Mouse (Mus musculus): Measurements from ENCODE around the gene Ficd.

Ficd gene

DNA sequence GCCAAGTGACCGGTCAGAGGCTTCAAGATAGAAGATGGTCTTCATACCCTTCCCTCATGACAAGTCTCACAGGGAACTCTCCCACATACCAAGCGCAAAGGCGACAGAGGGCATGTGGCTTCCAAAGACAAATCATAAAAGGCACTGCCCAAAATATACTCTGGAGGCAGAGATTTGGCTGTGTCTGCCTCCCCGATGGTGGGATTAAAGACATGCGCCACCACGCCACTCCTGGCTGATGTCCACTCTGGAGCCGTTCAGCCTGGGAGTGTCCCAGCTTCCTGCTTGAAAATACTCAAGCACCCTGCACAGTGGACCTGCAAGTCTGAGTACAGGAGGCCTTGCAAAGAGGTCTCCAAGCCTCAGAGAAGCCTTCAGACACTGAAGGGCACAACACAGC is 4.4 kb upstream of the Ficd start:
- no peak for DNase-seq

DNA sequence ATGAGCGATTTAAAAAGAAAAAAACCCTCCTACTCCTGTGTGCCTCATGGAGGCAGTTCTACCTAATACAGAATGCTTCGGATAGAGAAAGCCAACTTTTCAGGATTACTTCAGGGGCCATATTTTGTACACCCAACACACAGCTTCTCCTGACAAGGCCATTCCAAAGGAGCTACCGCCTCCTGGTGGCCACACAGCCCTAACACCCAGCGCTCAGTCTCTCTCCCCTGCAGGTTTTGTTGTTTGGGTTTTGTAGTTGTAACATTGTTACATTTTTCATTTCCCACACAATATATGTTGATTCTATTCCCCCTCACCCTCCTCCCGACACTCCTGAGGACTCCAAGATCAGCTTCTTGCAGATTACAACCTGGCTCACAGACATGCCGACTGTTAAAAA is 3.4 kb upstream of the Ficd start:
- DNase-seq, result peak; percentile 84

DNA sequence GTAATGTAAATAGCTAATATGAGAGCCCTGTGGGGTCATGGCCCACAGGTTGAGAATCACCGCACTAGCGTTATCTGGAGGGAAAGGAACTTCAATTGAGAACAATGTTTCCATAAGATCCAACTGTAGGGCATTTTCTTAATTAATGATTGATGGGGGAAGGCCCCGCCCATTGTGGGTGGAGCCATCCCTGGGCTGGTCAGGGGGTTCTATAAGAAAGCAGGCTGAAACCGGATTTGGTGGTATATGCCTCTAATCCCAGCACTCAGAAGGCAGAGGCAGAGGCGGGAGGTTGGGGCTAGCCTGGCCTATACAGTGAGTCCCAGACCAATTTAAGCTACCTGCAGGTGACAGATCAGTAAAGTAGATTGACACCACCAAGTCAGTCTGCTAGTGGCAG is 1.2 kb upstream of the Ficd start:
- peak; percentile 31 for DNase-seq

DNA sequence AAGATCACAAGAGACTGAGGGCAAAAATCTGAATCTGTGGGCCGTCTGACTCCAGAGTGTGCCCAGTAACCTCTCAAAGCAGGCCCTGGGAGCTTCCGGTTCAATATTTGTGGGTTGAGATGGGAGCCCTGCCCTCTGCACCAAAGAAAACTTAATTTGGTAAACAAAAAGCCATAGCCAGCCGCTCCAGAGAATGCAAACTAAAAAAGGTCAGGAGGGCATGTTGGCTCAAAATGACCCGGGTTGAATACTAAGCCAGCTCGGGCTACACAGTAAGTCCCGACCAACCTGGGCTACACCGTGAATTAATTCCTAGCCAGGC is 619 bp upstream of the Ficd start:
- no peak for DNase-seq

DNA sequence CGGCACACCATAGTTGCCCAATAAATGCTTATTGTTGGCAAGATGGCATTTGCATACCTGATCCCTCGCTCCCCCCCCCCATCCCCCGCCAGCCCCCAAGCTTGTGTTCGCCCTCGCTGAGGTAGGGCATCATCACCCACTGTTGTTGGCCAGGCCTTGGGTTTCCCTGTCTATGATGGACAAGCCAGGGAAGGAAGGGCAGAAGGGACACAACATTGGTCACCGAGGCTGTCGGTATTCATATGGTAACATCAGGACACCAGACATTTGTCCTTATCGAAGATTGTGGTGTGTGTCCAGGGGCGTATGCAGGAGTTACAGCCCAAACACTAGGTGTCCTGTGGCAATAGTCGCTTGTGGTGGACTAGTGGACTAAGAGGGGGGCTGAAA is 505 bp downstream of the Ficd start:
- DNase-seq, result no peak

- DNase-seq, result peak; percentile 47
Measured at GRCm38 (mm10) chr5:113736522-113737164, 1.0 kb downstream of the Ficd start.

DNA sequence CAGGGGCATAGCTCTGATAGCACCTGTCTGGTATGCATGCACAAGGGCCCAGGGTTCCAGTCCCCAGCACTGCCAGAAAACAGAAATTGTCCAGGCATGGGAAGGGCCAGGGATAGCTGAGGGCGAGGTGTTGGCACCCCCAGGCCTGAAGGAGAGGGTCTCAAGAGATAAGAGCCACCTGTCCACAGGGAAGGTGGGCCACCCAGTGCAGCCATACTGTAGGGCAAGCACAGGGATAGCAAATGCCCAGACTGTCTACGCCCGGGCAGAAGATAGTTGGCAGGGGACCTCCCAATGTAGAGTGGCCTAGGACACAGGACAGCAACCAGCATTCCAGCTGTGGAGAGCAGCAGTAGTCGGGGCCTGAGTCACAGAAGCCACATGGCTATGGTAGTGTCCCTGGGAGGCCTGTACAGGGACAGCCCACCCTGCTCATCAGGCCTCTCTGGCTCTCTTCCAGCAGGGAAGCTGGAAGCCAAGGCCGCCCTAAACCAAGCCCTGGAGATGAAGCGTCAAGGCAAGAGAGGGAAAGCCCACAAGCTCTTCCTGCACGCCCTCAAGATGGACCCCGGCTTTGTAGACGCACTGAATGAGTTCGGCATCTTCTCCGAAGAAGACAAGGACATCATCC is 2.1 kb downstream of the Ficd start:
- DNase-seq, result no peak

DNA sequence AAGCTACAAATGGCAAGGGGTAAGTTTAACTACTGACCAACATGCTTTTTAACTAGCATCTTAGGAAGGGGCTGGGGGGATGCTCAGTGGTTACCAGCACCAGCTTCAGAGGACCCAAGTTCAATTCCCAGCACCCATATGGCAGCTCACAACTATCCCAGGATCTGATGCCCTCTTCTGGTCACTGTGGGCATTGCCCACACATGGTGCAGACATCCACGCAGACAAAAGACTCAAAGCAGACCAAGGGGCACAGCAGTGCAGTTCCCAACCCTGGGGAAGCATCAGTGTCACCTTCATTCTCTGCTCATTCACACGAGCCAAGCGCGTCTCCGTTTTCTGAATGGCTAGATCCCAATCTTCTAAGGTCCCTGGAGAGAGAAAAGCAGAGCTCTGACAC is 12.0 kb downstream of the Ficd start:
- no peak for DNase-seq

GRCm38 (mm10) chr5:113748556-113749331 is 13.1 kb downstream of the Ficd start:
- DNase-seq, result no peak

DNA sequence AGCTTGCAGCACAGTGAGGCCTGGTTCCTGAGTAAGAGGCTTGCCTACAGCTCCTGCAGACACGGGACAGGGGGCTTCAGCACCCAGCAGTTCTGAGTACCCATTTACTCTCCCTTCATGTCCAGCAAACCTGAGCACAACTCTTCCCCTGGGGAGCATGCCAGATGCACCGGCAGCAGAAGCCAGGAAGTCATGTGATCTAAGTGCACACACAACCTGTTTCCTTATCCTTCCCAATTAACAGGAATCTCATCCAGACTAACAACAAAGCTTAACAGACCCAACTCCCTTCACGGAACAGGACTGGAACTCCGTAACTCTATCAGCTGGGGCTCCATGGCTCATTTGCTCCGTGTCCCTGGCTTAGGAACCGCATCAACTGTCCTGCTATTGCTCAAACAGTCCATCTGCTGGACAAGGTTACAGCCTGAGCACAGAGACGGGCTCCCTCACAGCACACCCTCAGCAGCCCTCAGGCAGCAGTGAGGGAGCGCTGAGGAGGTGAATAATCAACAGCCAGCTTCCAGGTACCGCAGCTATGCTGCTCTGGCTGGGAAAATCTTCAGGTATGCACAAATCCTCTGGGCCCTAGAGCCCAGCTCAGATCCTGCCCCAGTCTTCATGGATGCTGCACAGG is 16.0 kb downstream of the Ficd start:
- no peak for DNase-seq

- DNase-seq, result no peak
Measured at GRCm38 (mm10) chr5:113755347-113756030, 19.9 kb downstream of the Ficd start.

DNA sequence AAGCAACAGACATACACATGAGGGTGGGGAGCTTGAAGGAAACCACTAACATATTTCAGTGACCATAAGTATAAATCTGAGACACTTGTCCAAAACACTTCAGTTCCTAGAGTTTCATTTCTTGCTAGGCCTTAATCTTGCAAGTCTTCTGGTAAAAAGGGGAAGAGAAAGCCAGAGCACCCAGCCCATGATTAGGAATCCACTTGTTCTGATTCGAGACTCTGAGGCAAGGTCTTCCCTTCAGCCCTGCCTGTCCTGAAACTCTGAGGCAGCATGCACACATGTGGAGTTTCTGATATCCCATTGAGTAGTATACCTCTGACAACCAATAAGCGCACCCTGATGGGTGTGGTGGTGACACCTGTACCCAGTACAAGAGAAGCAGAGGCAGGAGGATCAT is 26.0 kb downstream of the Ficd start:
- DNase-seq, result no peak

DNA sequence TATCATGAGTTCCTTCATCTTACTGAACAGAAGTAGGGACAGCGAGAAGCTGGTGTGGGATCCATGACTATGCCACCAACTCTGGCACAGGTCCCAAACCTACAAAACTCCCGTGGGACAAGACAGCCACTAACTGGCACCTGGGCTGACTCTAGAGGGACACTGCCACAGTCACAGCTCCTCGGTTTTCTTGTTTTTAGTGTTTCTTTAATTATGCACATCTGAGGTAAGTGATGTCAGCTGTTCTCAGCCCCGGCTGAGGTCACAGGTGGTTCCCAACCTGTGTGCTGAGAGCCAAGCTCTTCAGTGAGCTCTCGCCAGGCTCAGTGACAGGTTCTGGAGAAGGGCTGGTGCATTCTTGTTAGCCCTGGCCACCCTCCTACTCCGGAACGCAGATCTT is 28.8 kb downstream of the Ficd start:
- DNase-seq, result no peak

GRCm38 (mm10) chr5:113765641-113766526 is 30.3 kb downstream of the Ficd start:
- DNase-seq, result no peak

- DNase-seq, result no peak
Measured at GRCm38 (mm10) chr5:113768806-113769205, 33.2 kb downstream of the Ficd start.

DNA sequence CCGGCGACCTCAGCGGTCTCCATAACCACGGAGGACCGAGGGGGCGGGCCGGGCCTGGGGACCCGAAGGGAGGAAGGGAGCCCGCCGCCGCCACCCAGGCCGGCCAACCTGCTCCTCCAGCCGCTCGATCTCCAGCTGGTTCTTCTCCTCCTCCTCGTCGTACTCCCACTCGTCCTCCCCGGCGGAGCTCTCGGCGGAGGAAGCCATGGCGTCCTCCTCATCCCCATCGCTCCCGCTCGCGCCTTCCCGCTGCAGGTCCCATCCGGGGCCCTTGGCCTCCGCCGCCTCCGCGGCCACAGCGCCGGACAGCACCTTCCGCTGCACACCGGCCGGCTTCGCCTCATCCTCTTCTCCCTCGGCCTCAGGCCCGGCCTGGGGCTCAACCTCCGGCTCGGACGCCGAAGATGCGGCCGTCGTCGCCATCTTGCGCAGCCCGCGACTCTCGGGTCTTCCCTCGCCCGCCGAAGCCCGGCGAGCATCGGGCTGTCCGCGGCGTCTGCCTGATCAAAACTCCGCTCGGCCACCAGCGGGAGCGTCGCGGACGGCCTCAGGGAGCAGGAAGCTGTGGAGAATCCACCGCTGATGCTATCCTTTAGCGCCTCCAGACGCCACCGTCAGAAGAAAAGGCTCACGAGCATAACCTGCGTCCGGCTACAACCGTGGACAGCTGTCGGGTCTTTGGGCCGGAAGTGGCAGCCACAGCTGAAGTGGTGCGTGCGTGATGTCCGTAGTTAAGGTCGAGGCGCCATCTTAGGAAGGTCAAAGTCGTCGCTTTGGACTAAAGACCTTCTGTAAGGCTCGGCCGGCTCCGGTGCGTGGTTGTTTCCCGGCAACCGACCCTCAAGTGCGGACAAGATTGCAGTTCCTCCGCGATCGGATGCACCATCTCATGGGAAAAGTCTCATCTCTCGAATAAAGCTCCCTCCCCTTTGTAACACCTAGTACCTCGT is 35.9 kb downstream of the Ficd start:
- DNase-seq, result peak; percentile 86

GRCm38 (mm10) chr5:113772450-113772895 is 36.9 kb downstream of the Ficd start, which contains the start of the genes Sart3 and Iscu:
TSS of gene Sart3 (minus strand) at chr5:113772510.
TSS of gene Iscu (plus strand) at chr5:113772748.
- peak; percentile 98 for DNase-seq

- DNase-seq, result no peak
Measured at GRCm38 (mm10) chr5:113772905-113773519, 37.4 kb downstream of the Ficd start.

GRCm38 (mm10) chr5:113773664-113774063 is 38.1 kb downstream of the Ficd start:
- peak; percentile 97 for DNase-seq

- DNase-seq, result no peak
Measured at GRCm38 (mm10) chr5:113775585-113775984, 40.0 kb downstream of the Ficd start.

Measured in thymus, postnatal 4 days (tissue).